Mouse (Mus musculus): ENCODE measurements around the gene Qdpr. TPM values are rescaled to one million over a fixed set of nuclear protein-coding genes. Genes with fewer than 3 reads are reported as not detected.

The Qdpr gene
- polyA plus RNA-seq, 1 experiment from 2014 or later, result 297 TPM

GRCm38 (mm10) chr5:45441745-45442144 is 8.3 kb downstream of the Qdpr start:
- no peaks in the 10 kb centered on the region for H3K9me3 ChIP-seq (replicated peaks; ENCODE audit: low read length)
- WGBS, result 57% methylated on average over 3 of the region's 3 CpGs
- H3K4me1 ChIP-seq (replicated peaks; ENCODE audit: insufficient read depth, low read length), result no peaks in the 10 kb centered on the region
- no peak for DNase-seq (ENCODE audit: low spot score)
- H3K27me3 ChIP-seq (ENCODE audit: insufficient read depth, low read length), result no peaks in the 10 kb centered on the region
- H3K9ac ChIP-seq (ENCODE audit: low read depth, low read length), result no peak overlapping the region
- H3K4me3 ChIP-seq (replicated peaks; ENCODE audit: low read depth, low read length), result no peak overlapping the region
- no peak overlapping the region for H3K4me2 ChIP-seq (ENCODE audit: low read length)
- ATAC-seq (replicated peaks; ENCODE audit: low FRiP score, low read depth), result no peak
- H3K36me3 ChIP-seq (ENCODE audit: insufficient read depth, low read length), result peaks cover 24% of the 10 kb centered on the region; the same call in 1 of the 2 replicates
- TF ChIP-seq CTCF (IDR thresholded peaks at IDR 0.05; ENCODE audit: low read depth), result no peak
- no peak overlapping the region for H3K27ac ChIP-seq

- Histone ChIP-seq H3K4me1 (replicated peaks; ENCODE audit: insufficient read depth, low read length) (no peaks in the 10 kb centered on the region), H3K4me2 (ENCODE audit: low read length) (no peak overlapping the region), H3K27me3 (ENCODE audit: insufficient read depth, low read length) (no peaks in the 10 kb centered on the region), H3K27ac (no peak overlapping the region), H3K9ac (ENCODE audit: low read depth, low read length) (no peak overlapping the region), H3K36me3 (ENCODE audit: insufficient read depth, low read length) (peaks cover 24% of the 10 kb centered on the region; the same call in 1 of the 2 replicates), H3K9me3 (replicated peaks; ENCODE audit: low read length) (no peaks in the 10 kb centered on the region), H3K4me3 (replicated peaks; ENCODE audit: low read depth, low read length) (no peak overlapping the region)
- no peak for DNase-seq (ENCODE audit: low spot score)
- TF ChIP-seq CTCF (IDR thresholded peaks at IDR 0.05; ENCODE audit: low read depth), result no peak
- ATAC-seq (replicated peaks; ENCODE audit: low FRiP score, low read depth), result no peak
- 85% methylated on average over 3 of the region's 3 CpGs for WGBS
Measured at GRCm38 (mm10) chr5:45441124-45441523, 8.9 kb downstream of the Qdpr start.

- no peaks in the 10 kb centered on the region for H3K27me3 ChIP-seq (ENCODE audit: insufficient read depth, low read length)
- H3K4me2 ChIP-seq (ENCODE audit: low read length), result no peak overlapping the region
- TF ChIP-seq CTCF (IDR thresholded peaks at IDR 0.05; ENCODE audit: low read depth), result no peak
- DNase-seq (ENCODE audit: low spot score), result no peak
- peaks cover 22% of the 10 kb centered on the region; the same call in 1 of the 2 replicates for H3K36me3 ChIP-seq (ENCODE audit: insufficient read depth, low read length)
- H3K4me3 ChIP-seq (replicated peaks; ENCODE audit: low read depth, low read length), result no peak overlapping the region
- ATAC-seq (replicated peaks; ENCODE audit: low FRiP score, low read depth), result no peak
- no peaks in the 10 kb centered on the region for H3K4me1 ChIP-seq (replicated peaks; ENCODE audit: insufficient read depth, low read length)
- no peak overlapping the region for H3K27ac ChIP-seq
- no peak overlapping the region for H3K9ac ChIP-seq (ENCODE audit: low read depth, low read length)
- WGBS, result 89% methylated on average over 8 of the region's 8 CpGs
- no peaks in the 10 kb centered on the region for H3K9me3 ChIP-seq (replicated peaks; ENCODE audit: low read length)
Measured at GRCm38 (mm10) chr5:45438301-45438700, 11.7 kb downstream of the Qdpr start.

GRCm38 (mm10) chr5:45437826-45438225 is 12.2 kb downstream of the Qdpr start:
- 78% methylated on average over 4 of the region's 4 CpGs for WGBS
- Histone ChIP-seq H3K4me1 (replicated peaks; ENCODE audit: insufficient read depth, low read length) (no peaks in the 10 kb centered on the region), H3K4me3 (replicated peaks; ENCODE audit: low read depth, low read length) (no peak overlapping the region), H3K27me3 (ENCODE audit: insufficient read depth, low read length) (no peaks in the 10 kb centered on the region), H3K27ac (peak overlapping the region; percentile 19; the same call in 1 of the 2 replicates), H3K9ac (ENCODE audit: low read depth, low read length) (no peak overlapping the region), H3K36me3 (ENCODE audit: insufficient read depth, low read length) (peaks cover 23% of the 10 kb centered on the region; the same call in 1 of the 2 replicates), H3K9me3 (replicated peaks; ENCODE audit: low read length) (no peaks in the 10 kb centered on the region), H3K4me2 (ENCODE audit: low read length) (no peak overlapping the region)
- ATAC-seq (replicated peaks; ENCODE audit: low FRiP score, low read depth), result no peak
- no peak for DNase-seq (ENCODE audit: low spot score)
- TF ChIP-seq CTCF (IDR thresholded peaks at IDR 0.05; ENCODE audit: low read depth), result no peak

- Histone ChIP-seq H3K4me3 (replicated peaks; ENCODE audit: low read depth, low read length) (no peak overlapping the region), H3K27ac (0 out of 2 replicates have a peak overlapping the region, but pooled peaks have one; percentile 37), H3K9me3 (replicated peaks; ENCODE audit: low read length) (no peaks in the 10 kb centered on the region), H3K9ac (ENCODE audit: low read depth, low read length) (no peak overlapping the region), H3K27me3 (ENCODE audit: insufficient read depth, low read length) (no peaks in the 10 kb centered on the region), H3K4me2 (ENCODE audit: low read length) (no peak overlapping the region), H3K36me3 (ENCODE audit: insufficient read depth, low read length) (peaks cover 26% of the 10 kb centered on the region; the same call in 1 of the 2 replicates), H3K4me1 (replicated peaks; ENCODE audit: insufficient read depth, low read length) (no peaks in the 10 kb centered on the region)
- 78% methylated on average over 14 of the region's 14 CpGs for WGBS
- no peak for TF ChIP-seq CTCF (IDR thresholded peaks at IDR 0.05; ENCODE audit: low read depth)
- ATAC-seq (replicated peaks; ENCODE audit: low FRiP score, low read depth) (peak; percentile 83), DNase-seq (ENCODE audit: low spot score) (no peak)
Measured at GRCm38 (mm10) chr5:45435967-45436950, 13.8 kb downstream of the Qdpr start.

GRCm38 (mm10) chr5:45427891-45428290 is 22.1 kb downstream of the Qdpr start:
- no peaks in the 10 kb centered on the region for H3K4me1 ChIP-seq (replicated peaks; ENCODE audit: insufficient read depth, low read length)
- H3K9ac ChIP-seq (ENCODE audit: low read depth, low read length), result no peak overlapping the region
- 90% methylated on average over 7 of the region's 7 CpGs for WGBS

More at GRCm38 (mm10) chr5:45427891-45428290, 22.1 kb downstream of the Qdpr start:
- H3K9me3 ChIP-seq (replicated peaks; ENCODE audit: low read length), result no peaks in the 10 kb centered on the region
- DNase-seq (ENCODE audit: low spot score), result no peak
- no peak overlapping the region for H3K4me3 ChIP-seq (replicated peaks; ENCODE audit: low read depth, low read length)
- TF ChIP-seq CTCF (IDR thresholded peaks at IDR 0.05; ENCODE audit: low read depth), result no peak
- H3K27me3 ChIP-seq (ENCODE audit: insufficient read depth, low read length), result no peaks in the 10 kb centered on the region
- 0 out of 2 replicates have a peak, but pooled peaks cover 3% of the 10 kb centered on the region for H3K36me3 ChIP-seq (ENCODE audit: insufficient read depth, low read length)
- no peak overlapping the region for H3K4me2 ChIP-seq (ENCODE audit: low read length)
- no peak overlapping the region for H3K27ac ChIP-seq
- no peak for ATAC-seq (replicated peaks; ENCODE audit: low FRiP score, low read depth)
